In the genomic region with DNA sequence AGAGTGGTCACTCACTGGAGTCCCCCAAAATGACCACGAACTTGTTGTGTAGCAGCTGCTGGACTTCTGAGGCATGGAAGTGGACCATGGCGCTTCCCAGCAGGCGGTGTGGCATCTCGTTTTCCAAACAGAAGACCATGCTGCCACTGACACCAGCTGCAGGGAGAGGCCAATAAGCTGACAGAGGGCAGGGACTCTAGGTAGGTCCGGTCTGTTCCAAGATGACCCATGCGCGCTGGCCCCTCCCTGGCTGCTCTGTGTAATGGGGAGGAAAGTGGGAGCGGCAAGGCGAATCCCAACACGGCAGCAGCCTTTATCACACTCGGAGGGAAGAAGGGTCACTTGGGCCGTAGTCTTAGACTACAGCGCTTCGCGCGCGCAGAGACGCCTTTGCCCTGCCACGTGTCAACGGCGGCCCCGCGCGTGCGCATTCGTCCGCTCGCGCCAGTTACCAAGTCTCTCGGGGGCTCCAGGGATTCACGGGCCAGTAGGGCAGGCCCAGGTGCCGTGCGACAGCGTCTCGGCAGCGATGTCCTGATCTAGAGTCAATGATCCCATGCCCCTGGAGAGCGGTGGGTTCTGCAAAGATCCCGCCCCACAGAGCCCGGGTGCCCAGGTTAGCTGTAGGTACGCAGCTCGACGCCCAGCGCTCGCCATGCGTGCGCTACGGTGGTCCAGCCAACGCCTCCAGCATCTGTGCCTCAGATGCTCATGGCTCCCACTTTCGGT, we compare ENCODE assay signal across 8 mouse cellular contexts. TPM values are rescaled to one million over a fixed set of nuclear protein-coding genes. Genes with fewer than 3 reads are reported as not detected.
DNase-seq lines count a peak whose midpoint lies in the region; ATAC-seq lines count a peak whose summit lies in the region.

No protein-coding gene starts in this region.

- H3K27ac ChIP-seq in limb, embryonic 12.5 days, result peak overlapping the region; percentile 93
- H3K27ac ChIP-seq in midbrain, embryonic 12.5 days (replicated peaks), result peak overlapping the region; percentile 91

- DNase-seq in urinary bladder, adult 18-20 months (ENCODE audit: low spot score in 2 of 2), result peak; percentile 53 to 92
- DNase-seq in urinary bladder, adult 2 months (ENCODE audit: low spot score), result no peak
- peak; percentile 91 for DNase-seq in embryo, embryonic 11 days
- peak; percentile 81 for DNase-seq in kidney, adult 18-20 months
- peak; percentile 75 to 80 for DNase-seq in spleen, postnatal 36 days (ENCODE audit: low spot score in 2 of 2)

- ATAC-seq in granulocyte monocyte progenitor cell, adult 5-6 weeks (replicated peaks; ENCODE audit: poor library complexity, severe bottlenecking), result peak; percentile 45
- ATAC-seq in limb, embryonic 12.5 days (ENCODE audit: insufficient number of reproducible peaks, insufficient read depth, low FRiP score, low TSS enrichment, low read depth), result peak; percentile 77
- ATAC-seq in midbrain, embryonic 12.5 days (ENCODE audit: low FRiP score, low read depth), result peak; percentile 76; the same call in 1 of the 2 replicates

- peaks cover 14% of the 10 kb centered on the region for H3K4me1 ChIP-seq in limb, embryonic 12.5 days (replicated peaks)
- H3K4me1 ChIP-seq in midbrain, embryonic 12.5 days, result peaks cover 17% of the 10 kb centered on the region

- peak overlapping the region; percentile 86 for H3K4me3 ChIP-seq in limb, embryonic 12.5 days (replicated peaks)
- peak overlapping the region; percentile 84 for H3K4me3 ChIP-seq in midbrain, embryonic 12.5 days

- peaks cover 35% of the 10 kb centered on the region for H3K36me3 ChIP-seq in limb, embryonic 12.5 days
- H3K36me3 ChIP-seq in midbrain, embryonic 12.5 days, result peaks cover 6% of the 10 kb centered on the region; the same call in 1 of the 2 replicates

- H3K9me3 ChIP-seq in limb, embryonic 12.5 days, result no peaks in the 10 kb centered on the region
- no peaks in the 10 kb centered on the region for H3K9me3 ChIP-seq in midbrain, embryonic 12.5 days

- no peaks in the 10 kb centered on the region for H3K27me3 ChIP-seq in limb, embryonic 12.5 days
- H3K27me3 ChIP-seq in midbrain, embryonic 12.5 days, result peaks cover 6% of the 10 kb centered on the region; the same call in 1 of the 2 replicates

- H3K9ac ChIP-seq in limb, embryonic 12.5 days (replicated peaks), result peak overlapping the region; percentile 74
- peak overlapping the region; percentile 81 for H3K9ac ChIP-seq in midbrain, embryonic 12.5 days (replicated peaks)

- WGBS in limb, embryonic 12.5 days, result 12% methylated on average over 49 of the region's 49 CpGs
- whole genome bisulfite sequencing in midbrain, embryonic 12.5 days, result 15% methylated on average over 49 of the region's 49 CpGs

- peak overlapping the region; percentile 78 for H3K4me2 ChIP-seq in limb, embryonic 12.5 days
- H3K4me2 ChIP-seq in midbrain, embryonic 12.5 days (replicated peaks), result peak overlapping the region; percentile 84

RNA-seq across cellular contexts. Expression of gene Vps16, which starts 0.6 kb away (rescaled TPM):
- polyA plus RNA-seq in urinary bladder, adult 2 months (2012; rRNA removed), result 77.3 and 89.2 TPM in 2 replicates
- 128 and 155 TPM in 2 replicates for total RNA-seq in granulocyte monocyte progenitor cell, adult 5-6 weeks (2014; fragmentation: Nextera tagmentation)
- total RNA-seq in granulocyte monocyte progenitor cell, adult 5-6 weeks (2017), result 129 and 167 TPM in 2 replicates
- 121 and 133 TPM in 2 replicates for polyA plus RNA-seq in limb, embryonic 12.5 days (2016; fragmentation: Nextera tagmentation; extraction: Ambion mirVana)
- polyA plus RNA-seq in midbrain, embryonic 12.5 days (2016; fragmentation: Nextera tagmentation; extraction: Ambion mirVana), result 113 and 115 TPM in 2 replicates

RNA-seq across cellular contexts. Expression of gene Pced1a, which starts 0.9 kb away (rescaled TPM):
- polyA plus RNA-seq in urinary bladder, adult 2 months (2012; rRNA removed), result 20.6 and 24.2 TPM in 2 replicates
- total RNA-seq in granulocyte monocyte progenitor cell, adult 5-6 weeks (2014; fragmentation: Nextera tagmentation), result 13.0 and 14.9 TPM in 2 replicates
- total RNA-seq in granulocyte monocyte progenitor cell, adult 5-6 weeks (2017), result 13.6 and 17.2 TPM in 2 replicates
- 13.4 and 14.6 TPM in 2 replicates for polyA plus RNA-seq in limb, embryonic 12.5 days (2016; fragmentation: Nextera tagmentation; extraction: Ambion mirVana)
- polyA plus RNA-seq in midbrain, embryonic 12.5 days (2016; fragmentation: Nextera tagmentation; extraction: Ambion mirVana), result 11.1 and 13.2 TPM in 2 replicates

RNA-seq across cellular contexts. Expression of gene Tmem239, which starts 17.3 kb away (rescaled TPM):
- polyA plus RNA-seq in urinary bladder, adult 2 months (2012; rRNA removed), result not detected in 2 replicates
- not detected in 2 replicates for total RNA-seq in granulocyte monocyte progenitor cell, adult 5-6 weeks (2014; fragmentation: Nextera tagmentation)
- total RNA-seq in granulocyte monocyte progenitor cell, adult 5-6 weeks (2017), result not detected in 2 replicates
- polyA plus RNA-seq in limb, embryonic 12.5 days (2016; fragmentation: Nextera tagmentation; extraction: Ambion mirVana), result not detected in 2 replicates
- not detected in 2 replicates for polyA plus RNA-seq in midbrain, embryonic 12.5 days (2016; fragmentation: Nextera tagmentation; extraction: Ambion mirVana)

RNA-seq across cellular contexts. Expression of gene 1700020A23Rik, which starts 18.5 kb away (rescaled TPM):
- not detected in 2 replicates for polyA plus RNA-seq in urinary bladder, adult 2 months (2012; rRNA removed)
- not detected in 2 replicates for total RNA-seq in granulocyte monocyte progenitor cell, adult 5-6 weeks (2014; fragmentation: Nextera tagmentation)
- not detected in 2 replicates for total RNA-seq in granulocyte monocyte progenitor cell, adult 5-6 weeks (2017)
- polyA plus RNA-seq in limb, embryonic 12.5 days (2016; fragmentation: Nextera tagmentation; extraction: Ambion mirVana), result not detected in 2 replicates
- 0.38 and 0.55 TPM in 2 replicates for polyA plus RNA-seq in midbrain, embryonic 12.5 days (2016; fragmentation: Nextera tagmentation; extraction: Ambion mirVana)

RNA-seq across cellular contexts. Expression of gene Gm28372, which starts 18.5 kb away (rescaled TPM):
- polyA plus RNA-seq in urinary bladder, adult 2 months (2012; rRNA removed), result not detected in 2 replicates
- not detected in 2 replicates for total RNA-seq in granulocyte monocyte progenitor cell, adult 5-6 weeks (2014; fragmentation: Nextera tagmentation)
- total RNA-seq in granulocyte monocyte progenitor cell, adult 5-6 weeks (2017), result not detected in 2 replicates
- 0.11 and 0.18 TPM in 2 replicates for polyA plus RNA-seq in limb, embryonic 12.5 days (2016; fragmentation: Nextera tagmentation; extraction: Ambion mirVana)
- 0.13 and 0.23 TPM in 2 replicates for polyA plus RNA-seq in midbrain, embryonic 12.5 days (2016; fragmentation: Nextera tagmentation; extraction: Ambion mirVana)
